Mouse (Mus musculus) cerebellum, postnatal 36 days (tissue): Measurements from ENCODE around the gene Prune2.

Experiments used
- DNase-seq, 2 experiments: peaks; one replicate each; pipeline ENCODE4 v3.0.0; 2021 to 2022; ENCODE audit warnings: mixed read lengths in 2 of 2

Gene Prune2

GRCm38 (mm10) chr19:17006220-17006907 is 50.4 kb downstream of the Prune2 start:
- DNase-seq: no peak

- DNase-seq: peak; percentile 27 to 42
Measured at GRCm38 (mm10) chr19:17011261-17011995, 55.5 kb downstream of the Prune2 start.

DNA sequence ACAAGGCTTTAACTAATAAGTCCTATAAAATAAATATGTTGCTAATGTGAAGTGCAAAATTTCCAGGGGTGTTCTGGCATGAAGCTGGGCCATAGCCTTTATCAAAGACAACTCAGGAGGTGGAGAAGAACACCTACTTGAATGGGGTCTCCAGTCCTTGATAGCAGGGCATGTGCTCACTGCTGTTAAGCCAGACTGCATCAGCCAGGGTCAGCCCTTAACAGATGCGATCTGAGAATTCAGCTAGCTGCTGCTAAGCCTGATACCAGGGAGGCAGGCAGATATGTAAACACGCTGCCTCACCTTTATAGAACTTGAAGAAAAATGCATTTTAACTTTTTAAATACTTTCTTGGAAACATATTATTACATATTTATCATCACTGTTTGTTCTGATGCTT is 57.2 kb downstream of the Prune2 start:
- no peak for DNase-seq

DNA sequence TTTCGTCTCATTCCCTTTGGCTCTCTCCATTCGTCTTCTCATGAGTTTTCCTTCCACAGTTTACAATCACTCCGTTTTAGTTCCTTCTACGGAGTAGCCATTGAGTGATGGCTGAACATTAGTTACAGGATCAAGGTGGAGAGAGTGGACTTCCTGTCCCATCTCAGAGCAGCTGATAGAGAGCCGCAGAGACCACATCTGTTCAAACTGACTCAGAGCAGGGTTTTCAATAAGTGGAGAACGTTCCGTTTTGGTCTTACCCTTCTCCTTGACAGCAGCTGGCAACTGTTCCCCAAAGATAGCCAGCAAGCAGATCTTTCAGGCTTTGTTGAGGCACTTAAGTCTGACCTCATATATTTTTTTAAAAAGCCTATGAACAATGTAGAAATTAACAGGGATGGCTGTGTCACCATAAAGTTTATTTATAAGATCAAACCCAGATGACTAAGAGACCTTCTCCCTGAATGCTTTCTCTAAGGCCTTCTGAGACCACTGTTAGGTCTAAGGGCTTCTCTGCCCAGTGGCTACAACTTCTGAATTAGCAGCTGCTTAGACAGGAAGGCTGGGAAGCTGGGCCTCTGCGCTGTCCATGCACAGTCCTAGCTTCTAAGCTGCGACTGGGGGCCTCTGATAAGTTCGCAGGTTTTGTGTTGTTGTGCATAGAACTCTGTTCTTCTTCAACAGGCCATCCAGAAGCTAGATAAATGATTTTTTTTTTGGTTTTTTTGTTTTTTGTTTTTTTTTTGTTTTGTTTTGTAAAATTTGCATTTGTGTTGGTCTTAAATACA is 58.6 kb downstream of the Prune2 start:
- no peak for DNase-seq

- no peak for DNase-seq
Measured at GRCm38 (mm10) chr19:17024748-17025147, 68.8 kb downstream of the Prune2 start.

DNA sequence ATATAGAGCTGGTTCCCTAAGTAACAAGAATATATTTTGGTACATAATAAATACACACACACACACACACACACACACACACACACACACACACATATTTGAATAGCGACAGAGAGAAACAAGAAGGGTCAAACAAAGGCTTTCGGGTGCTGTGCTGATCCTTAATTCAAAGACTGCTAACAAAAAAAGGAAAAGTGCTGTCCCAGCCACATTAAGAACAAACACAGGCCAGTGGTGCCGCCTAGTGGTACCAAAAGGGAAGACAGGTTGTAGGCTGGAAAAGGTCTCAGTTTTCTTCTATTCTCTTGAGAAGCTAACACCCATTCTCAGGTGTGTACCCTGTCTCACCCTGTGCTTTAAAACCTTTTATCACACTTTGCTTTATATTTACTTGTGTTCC is 74.4 kb downstream of the Prune2 start:
- DNase-seq: peak; percentile 29 to 48

DNA sequence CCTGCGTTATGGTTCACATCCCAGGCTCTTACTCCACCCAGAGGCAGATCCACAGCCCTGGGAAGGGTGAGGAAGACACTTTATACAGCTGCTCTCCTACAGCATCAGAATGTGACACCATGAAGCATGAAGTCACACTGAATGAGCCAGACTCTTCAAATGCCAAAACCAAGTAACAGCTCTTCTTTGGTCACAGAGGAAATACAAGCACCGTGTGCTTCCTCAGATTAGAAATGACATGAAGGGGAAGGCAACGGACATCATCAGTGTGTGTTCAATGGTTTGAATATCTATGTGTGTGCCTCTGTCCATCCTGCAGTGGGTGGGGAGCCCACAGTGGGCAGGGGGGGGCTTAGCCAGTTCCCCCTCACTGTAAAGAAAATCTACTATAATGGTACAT is 76.4 kb downstream of the Prune2 start:
- no peak for DNase-seq

DNA sequence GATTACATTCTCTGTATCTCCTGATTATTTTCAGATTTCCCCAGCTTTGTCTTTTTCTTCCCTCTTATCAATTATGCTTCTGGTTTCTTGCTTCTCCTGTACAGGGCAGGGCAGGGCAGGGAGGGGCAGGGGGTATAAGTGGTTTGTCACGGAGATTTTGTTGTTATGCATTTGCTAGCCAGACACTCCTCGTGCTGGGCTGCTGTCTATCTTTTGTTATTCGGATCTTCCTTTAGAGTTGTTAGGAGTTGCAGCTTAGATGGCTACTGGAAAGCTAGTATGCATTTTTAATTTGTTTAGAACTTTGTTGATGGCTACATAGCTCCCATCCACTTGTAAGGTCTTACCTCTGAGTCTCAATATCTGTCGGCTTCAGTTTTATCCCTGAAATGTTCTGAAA is 91.0 kb downstream of the Prune2 start:
- DNase-seq: no peak

GRCm38 (mm10) chr19:17055892-17056291 is 100.0 kb downstream of the Prune2 start:
- DNase-seq: no peak

GRCm38 (mm10) chr19:17060106-17060505 is 104.2 kb downstream of the Prune2 start:
- no peak for DNase-seq

GRCm38 (mm10) chr19:17064421-17064820 is 108.5 kb downstream of the Prune2 start:
- DNase-seq: no peak

DNA sequence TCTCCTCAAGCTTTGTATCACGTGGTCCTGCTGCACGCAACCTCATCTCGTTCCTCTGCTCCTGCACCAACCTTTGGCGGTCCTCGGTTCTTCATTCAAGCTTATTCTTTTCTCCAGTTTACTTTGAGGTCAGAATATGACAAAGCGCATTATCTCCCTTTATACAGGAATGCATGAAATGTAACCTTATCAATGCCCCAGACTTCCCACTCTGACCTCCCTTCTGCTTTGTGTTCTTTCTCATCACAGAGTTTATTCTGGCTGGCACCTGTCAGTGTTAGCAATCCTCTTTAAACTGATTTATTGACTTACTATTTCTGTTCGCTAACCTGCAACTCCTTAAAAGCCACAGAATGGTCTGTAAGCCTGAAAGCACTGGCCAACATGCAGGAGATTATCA is 113.1 kb downstream of the Prune2 start:
- DNase-seq: no peak

DNA sequence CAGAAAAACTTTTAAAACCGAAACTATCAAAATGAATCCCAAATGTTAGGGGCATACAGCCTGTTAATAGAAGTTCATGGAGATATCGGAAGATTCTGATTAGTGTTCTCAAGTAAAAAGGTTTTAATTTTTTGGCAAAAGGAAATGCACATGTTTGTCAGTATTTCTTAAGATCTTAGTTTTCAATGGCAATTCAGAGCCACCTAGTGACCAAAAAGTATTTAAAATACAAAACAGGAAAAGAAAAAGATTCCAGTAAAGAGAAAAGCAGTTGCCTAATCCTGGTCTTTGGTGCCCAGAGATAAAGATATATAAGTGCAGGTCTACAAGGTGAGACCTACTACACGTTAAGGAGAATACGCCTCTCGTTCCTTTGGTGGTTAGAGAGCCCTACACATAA is 115.3 kb downstream of the Prune2 start:
- DNase-seq: no peak

- no peak for DNase-seq
Measured at GRCm38 (mm10) chr19:17072245-17072644, 116.3 kb downstream of the Prune2 start.

DNA sequence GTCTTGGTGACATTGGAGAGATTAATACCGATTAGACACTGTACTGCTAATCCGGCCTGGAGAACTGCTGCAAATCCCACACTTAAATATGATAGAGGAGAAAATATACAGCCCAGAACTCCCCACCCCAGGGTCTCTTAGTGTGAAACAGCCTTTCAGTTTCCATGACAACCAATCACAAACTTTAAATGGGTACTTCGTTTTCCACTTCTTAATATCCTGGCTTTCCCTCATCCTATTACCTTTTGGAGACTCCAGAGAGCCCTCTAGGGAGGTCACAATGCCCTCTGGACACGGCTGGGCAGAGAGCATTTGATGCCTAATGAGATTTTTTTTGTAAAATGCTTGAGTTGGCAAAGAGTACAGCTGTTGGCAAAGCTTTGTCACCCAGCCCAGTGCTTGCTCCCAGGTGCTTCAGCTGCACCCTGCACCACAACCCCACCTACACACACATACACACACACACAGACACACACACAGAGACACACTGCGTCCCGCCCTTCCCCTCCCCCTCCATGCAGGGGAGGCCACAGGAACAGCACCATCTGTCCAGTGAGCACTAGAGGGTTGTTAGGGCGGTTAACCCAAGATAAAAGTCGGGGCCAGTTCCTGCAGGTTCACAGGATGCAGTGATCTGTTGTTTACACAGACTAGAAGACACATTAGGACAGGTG is 122.9 kb downstream of the Prune2 start:
- no peak for DNase-seq

DNA sequence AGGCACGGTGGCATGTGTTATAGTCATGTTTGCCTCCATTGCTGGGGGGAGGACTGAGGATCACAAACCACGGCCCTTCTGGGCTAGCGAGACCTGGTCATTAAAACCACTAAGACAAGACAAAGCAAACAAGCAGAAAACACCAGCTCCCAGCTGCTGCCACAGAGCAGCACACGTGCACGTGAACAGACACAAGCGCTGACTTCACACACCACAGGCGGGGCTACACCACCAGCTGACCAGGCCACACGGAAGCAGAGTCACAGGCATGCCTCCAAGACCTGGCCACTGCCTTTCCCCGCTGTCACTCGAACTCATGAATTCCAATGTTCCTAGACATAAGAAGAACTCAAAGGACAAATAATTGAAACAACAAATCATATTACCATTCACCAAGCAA is 125.5 kb downstream of the Prune2 start:
- no peak for DNase-seq

DNA sequence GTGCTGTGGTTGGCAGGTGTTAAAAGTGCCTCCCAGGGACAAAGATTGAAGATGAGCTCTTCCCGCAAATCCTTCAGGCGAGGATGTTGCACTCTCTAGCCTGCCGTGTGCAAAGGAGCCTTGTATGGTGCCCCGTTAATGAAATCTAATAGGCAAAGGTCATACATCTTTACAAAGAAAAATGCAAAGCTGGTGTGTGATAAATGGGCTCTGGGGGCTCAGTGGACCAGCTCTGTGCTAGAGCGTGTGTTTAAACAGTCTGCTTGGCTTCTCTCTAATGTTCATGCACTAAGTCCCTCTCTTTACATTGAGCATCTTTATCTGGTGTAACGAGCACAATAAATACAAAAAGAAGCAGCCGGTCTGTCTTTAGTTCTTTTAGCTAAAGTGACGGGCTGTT is 138.1 kb downstream of the Prune2 start:
- no peak for DNase-seq

DNA sequence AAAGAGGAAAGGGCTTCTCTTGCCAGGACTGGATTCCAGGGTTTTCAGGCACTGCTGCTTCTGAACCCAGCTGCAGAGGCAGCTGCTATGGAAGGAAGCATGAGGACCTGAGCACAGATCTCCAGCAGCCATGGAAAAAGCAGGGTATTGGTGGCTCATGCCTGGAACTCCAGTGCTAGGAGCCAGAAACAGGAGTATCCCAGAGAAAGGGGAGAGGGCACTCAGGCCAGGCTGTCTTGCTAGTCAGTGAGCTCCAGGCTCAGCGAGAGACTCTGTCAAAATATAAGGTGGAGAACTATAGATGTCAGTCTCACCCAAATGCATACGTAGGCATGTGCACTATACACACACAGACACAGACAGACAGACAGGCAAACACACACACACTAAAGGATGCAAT is 140.4 kb downstream of the Prune2 start:
- DNase-seq: no peak

GRCm38 (mm10) chr19:17097210-17097609 is 141.3 kb downstream of the Prune2 start:
- DNase-seq: no peak

GRCm38 (mm10) chr19:17108782-17109181 is 152.9 kb downstream of the Prune2 start:
- no peak for DNase-seq

DNA sequence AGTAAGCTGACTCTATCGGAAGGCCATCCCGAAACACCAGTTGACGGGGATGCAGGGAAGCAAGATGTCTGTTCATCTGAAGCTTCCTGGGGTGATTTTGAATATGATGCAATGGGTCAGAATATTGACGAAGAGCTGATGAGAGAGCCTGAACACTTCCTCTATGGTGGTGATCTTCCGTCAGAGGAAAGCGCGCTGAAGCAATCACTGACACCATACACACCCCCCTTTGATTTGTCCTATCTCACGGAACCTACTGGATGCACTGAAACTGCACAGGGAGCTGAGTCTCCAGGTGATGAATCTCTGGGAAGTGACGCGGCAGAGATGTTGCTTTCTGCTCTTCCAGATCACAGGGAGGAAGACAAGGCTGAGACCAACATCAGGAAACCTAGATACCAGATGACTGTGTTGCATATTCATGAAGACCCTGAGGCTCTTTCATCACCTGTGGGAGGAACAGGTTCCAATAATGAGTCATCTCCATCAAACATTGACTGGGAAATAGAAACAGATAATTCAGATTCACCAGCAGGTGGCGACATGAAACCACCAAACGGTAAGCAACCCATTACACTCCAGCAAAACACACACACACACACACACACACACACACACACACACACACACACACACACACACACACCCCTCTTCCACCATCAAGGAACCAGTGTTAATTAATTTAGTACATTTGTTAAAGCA is 168.3 kb downstream of the Prune2 start:
- DNase-seq: peak; percentile 66 to 76

DNA sequence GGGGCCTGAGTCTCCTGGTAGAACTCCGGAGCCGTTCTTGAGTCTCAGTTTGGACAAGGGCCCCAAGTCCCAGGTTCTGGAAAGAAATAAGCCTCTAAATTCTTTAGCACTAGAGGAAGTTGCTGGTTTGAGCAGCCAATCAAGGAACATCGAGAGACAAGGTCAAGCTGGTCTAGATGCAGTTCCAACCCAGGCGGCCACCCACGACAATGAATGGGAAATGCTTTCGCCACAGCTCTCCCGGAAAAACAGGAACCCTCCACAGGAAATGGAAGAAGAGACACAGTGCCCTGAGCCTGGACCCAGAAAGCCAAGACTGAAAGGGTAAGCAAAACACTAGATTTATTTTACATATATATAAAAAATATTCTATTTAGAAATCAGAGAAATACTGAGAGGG is 169.5 kb downstream of the Prune2 start:
- no peak for DNase-seq

DNA sequence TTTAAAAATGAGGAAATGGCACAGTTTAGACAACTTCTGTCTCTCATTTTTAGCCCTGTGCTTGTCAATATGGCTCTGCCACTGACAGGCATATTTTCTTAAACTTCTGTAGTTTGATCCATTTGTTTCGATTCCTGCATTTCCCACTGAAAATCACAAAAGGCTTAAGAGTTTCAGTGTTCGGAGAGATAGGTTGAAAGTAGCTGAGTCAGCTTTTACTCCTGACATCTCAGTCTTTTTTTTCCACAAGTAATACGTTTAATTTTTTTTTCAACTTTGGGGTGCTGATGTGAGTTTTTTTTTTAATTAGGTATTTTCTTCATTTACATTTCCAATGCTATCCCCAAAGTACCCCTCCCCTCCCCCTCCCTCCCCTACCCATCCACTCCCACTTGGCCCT is 174.6 kb downstream of the Prune2 start:
- no peak for DNase-seq
